Mouse (Mus musculus): Measurements from ENCODE around the gene Clec18a.
"Not testable (repeated sequence)": the region's sequence is repeated elsewhere in the genome, so short reads cannot be mapped to it uniquely, and the experiment has no call there.

Clec18a gene

DNA sequence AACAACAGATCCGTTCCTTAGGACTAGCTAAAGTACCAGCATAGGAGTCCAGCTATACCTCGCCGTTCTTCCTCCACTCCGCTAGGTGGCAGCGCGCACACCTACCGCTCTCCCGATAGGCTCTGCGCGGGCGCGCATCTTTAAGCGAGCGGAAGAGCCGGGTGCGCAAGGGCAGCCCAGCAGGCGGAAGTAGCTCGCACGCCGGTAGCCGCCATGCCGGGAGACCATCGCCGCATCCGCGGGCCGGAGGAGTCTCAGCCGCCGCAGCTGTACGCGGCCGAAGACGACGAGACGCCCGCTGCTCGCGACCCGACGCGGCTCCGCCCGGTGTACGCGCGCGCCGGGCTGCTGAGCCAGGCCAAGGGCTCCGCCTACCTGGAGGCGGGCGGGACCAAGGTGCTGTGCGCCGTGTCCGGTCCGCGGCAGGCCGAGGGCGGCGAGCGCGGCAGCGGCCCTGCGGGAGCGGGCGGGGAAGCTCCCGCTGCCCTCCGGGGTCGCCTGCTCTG is 36.0 kb downstream of the Clec18a start, which contains the start of gene Exosc6:
Gene Exosc6 (plus strand): TSS at position 182 of the 506 bp plus-strand sequence.
- peak; percentile 89 for DNase-seq (ENCODE audit: extremely low spot score)

DNA sequence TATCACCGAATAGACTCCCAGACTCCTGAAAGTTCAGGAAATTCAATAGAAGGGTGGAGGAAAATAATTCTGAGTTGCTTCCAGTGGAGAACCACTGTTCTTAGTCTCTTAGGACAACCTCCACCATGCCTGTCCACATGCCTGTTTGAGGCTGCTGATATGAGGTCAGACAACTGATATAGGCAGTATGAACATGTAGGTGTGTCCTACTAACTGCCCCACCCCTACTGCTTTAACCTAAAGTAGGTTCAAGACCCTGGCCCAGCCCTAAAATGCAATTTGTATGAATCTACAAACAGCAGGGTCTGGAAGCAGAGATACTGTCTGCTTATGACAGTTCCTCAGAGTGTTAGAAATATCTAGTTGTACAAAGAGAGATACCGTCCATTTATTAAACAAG is 36.6 kb downstream of the Clec18a start:
- DNase-seq (ENCODE audit: extremely low spot score) = no peak

DNA sequence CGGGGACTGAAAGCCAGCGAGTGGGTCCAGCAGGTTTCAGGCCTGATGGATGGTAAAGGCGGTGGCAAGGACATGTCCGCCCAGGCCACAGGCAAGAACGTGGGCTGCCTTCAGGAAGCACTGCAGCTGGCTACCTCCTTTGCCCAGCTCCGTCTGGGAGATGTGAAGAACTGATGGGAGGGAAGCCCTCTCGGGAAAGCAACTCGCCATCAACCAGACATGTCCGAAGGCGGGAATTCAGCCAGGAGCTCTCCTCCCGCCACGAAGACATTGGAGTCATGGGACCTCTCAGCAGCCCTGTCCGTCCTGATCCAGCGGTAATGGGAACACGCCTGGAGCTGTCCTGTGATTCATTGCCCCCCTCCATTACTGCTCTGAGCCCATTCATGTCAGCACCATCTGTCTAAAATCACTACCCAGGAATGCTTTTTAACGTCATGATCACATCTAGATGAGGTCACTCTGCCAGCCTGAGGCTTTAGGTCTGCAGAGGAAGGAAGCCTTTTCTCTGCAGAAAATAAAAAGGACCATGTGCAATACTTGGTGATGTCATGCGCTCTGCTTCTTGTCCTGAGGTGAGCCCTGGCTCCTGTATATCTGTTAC is 37.1 kb downstream of the Clec18a start:
- DNase-seq (ENCODE audit: extremely low spot score) = no peak

DNA sequence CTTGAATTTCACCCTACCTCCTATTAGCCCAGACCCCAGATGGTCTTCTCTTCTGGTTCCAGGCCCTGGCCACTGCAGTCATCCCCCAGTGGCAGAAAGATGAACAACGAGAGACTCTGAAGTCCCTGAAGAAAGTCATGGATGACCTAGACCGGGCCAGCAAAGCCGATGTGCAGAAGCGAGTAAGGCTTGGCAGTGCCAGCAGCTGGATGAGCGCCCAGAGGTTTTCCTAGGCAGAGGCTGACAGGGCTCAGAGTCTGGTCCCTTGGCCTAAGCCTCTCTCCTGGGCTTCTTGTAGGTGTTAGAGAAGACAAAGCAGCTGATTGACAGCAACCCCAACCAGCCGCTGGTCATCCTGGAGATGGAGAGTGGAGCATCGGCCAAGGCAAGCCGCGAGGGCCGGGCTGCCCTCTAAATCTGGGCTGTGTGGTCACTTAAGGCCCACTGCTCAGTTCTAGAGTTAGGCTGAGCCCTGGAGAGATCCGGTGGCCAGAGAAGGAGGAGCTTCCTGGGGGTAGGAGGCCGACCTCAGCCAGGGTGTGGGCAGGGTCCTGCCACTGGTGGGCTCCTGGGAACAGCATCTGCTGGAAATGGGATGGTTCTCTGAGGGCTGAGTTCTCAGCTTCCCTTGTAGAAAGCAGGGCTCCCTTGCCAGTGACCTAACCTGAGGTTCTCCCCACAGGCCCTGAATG is 38.3 kb downstream of the Clec18a start:
- DNase-seq (ENCODE audit: extremely low spot score) = no peak

DNA sequence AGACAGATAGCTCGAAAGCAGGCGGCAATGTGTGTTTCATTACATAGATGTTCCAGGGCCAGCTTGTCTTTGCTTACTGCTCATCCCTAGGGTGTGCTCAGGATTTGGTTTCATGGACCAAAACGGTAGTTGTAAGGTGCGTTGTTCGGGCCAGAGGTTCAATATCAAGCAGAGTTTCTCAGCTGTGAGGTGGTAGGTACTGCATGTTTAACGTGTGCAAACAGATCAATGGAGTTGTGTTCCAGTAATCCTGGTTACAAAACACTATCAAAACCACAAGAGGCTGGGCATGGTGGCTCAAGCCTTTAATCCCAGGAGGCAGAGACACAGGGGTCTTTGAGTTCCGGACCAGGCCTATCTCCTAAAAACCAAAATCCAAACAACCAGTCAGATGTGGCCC is 43.1 kb downstream of the Clec18a start:
- DNase-seq (ENCODE audit: extremely low spot score) = no peak

DNA sequence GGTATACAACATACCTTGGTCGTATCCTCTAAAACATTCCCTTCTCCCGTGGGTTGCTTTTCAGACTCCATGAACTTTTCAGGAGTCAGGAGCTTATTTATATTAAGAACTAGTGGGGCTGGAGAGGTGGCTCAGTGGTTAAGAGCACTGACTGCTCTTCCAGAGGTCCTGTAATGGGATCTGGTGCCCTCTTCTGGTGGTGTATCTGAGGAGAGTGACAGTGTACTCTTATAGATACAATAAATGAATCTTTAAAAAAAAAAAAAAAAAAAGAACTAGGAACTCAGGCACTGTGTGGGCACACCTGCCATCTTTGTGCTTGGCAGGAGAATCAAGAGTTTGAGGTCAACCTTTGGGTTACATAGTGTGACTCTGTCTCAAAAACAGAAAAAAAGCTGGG is 43.5 kb downstream of the Clec18a start:
- no peak for DNase-seq (ENCODE audit: extremely low spot score)

DNA sequence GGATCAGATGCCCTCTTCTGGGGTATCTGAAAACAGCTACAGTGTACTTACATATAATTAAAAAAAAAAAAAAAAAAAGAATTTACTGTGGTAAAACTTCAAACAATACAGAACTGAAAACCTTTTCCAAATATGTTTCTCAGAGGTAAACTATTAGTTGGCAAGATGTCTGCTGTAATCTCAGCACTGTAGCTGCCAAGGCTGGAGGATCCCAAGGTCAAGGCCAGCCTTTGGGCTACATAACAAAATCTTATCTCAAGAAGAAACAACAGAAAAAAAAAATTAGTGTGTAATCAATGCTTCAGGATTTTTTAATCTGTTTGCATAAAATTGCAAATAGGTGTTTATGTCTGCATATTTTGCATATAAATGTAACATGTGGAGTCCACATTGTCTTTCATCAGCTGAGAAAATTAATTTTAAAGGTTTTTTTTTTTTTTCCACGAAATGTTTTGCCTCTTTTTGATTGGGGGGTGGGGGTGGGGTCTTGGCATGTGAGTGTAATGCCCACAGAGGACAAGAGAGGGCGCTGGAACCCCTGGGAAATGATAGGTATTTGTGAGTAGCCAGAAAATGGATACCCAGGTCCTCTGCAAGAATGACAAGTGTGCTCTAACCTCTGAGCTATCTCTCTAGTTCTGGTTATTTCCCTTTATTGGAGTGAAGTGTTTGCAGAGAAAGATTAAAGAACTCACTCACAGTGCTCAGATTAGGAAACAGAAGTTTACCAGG is 48.1 kb downstream of the Clec18a start:
- no peak for DNase-seq (ENCODE audit: extremely low spot score)

DNA sequence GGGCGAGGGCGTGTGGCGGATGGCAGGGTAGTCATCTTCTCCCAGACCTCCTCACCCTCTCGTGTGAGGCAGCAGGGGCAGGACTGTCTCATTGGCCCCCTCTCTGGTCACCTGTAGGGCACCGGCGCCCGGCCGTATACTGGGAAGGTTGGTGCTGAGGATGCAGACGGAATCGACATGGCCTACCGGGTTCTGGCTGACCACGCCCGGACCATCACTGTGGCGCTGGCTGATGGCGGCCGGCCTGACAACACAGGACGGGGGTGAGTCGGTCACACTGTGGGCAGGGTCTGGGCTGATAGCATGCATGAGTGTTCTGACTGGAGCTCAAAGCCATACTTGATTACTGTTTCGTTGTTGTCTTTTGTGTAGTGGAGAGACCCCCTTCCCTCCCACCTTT is 49.7 kb downstream of the Clec18a start:
- DNase-seq (ENCODE audit: extremely low spot score) = no peak

DNA sequence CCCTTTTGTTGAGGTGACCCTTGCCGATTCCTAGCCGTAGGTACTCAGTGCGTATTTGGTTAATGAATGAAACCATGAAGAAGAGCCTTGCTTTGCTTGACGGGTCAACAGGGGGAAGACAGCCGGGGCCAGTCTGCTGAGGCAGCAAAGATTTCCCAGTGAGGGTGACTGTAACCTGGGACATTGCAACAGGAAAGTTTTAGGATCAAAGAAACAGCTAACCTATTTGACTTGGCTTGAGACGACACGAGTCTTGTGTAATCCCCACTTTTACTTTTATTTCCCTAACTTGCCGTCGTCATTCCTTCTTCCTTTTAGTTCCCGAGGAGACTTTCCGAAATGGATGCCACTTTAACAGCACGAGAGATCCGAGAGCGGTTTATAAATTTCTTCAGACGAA is 55.6 kb downstream of the Clec18a start:
- no peak for DNase-seq (ENCODE audit: extremely low spot score)

DNA sequence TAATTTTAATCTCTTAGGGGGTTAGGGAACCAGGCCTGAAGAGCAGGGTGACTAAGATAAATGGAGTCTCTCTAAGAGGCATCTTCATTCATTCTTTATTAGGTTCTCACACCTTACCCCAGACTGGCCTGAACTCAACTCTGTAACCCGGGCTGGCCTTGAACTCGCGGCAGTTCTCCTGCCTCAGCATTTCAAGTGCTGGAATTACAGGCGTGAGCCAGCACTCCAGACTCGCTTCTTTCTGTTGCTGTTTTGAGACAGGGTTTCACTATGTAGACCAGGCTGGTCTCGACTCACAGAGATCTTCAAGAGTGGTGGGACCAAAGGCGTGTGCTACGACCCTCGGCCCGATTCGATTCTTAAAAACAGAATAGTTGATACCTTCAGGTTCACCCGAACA is 58.0 kb downstream of the Clec18a start:
- no peak for DNase-seq (ENCODE audit: extremely low spot score)

DNA sequence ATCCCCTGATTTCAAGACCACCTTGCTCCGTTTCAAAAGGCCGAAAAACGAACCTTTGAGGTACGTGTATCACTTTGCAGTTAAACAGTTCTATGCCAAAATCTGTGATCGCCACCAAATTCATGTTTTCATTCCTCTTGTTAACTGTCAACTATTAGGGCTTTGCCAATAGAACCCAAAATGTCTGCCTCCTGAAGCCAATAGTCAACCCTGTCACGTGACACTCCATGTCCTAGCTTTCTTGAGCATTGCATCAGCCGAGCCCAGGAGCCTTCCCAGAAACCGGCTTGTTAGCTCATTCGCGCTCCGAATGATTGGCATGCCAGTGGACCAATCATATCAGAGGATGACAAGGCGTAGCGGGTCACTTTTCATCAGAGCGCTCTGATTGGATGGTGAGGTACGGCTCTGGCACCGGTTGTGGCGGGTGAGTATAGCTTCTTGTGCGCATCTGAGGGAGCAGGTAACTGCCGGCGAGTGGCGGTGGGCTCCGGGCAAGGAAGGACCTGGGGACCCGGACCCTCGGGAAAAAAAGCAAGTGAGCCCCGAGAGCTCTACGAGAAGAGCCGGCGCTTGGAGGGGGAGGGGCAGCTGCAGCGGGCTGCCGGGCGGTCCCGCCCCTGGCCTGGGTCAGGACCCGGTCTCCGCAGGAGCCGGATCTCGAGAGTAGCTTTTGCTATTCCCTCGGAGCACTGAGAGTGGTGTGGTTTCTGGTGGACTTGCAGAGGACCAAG is 58.6 kb downstream of the Clec18a start:
- peak; percentile 97 for DNase-seq (ENCODE audit: extremely low spot score)

DNA sequence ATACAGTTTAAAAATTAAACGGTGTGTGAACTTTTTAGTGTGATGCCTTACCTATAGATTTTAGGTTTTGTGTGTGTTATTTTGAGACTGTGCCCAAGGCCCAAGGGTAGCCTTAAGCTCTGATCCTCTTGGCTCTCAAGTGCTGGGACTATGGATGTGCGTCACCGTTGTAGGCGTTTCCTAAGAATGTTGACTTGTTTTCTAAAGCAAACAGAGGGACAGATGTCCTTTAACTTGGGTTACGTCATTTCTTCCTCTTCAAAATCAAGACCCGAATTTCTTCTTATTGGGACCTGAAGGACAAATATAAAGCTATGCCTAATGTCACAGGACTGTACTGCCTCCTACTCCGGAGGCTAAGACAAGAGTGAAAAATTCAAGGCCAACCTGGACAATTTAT is 59.3 kb downstream of the Clec18a start, which contains the start of gene Aars:
Gene Aars (plus strand): TSS at position 229 of the 400 bp plus-strand sequence.
- DNase-seq (ENCODE audit: extremely low spot score) = no peak

DNA sequence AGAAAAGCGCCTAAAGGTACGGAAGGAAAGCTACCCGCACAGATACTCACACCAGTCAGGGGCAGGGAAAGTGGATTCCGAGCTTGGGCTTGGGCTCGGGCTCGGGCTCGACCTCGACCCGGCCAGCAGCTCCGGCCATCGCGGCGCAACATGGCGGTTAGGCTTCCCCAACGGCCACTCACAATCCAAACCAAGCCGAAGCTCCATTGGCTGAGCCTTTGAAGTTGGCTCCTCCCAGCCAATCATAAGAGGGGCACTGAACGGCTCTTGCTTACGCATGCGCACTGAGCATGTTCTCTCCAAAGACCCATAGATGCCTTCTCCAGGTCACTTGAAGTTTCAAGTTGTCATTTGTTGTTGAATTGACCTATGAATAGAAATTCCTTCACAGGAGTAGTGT is 60.7 kb downstream of the Clec18a start, which contains the start of gene Ddx19b:
Gene Ddx19b (minus strand): TSS at position 180 of the 400 bp plus-strand sequence.
- no peak for DNase-seq (ENCODE audit: extremely low spot score)

DNA sequence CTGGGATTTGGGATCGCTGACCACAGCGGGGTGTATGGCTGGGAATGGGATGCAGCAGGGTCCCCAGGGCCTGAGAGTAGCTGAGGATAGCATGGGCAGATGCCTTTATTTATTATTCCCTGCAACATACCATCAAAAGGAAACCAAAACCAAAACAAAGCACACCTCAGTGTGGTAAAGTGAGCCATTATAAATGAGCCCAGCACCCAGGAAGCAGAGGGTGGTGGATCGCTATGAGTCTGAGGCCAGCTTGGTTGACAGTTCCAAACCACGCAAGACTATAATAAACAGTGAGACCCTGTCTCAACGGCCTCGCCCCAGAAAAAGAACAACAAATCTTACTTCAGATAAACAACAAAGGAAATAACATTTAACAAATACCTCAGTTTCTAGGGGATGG is 62.2 kb downstream of the Clec18a start:
- no peak for DNase-seq (ENCODE audit: extremely low spot score)

DNA sequence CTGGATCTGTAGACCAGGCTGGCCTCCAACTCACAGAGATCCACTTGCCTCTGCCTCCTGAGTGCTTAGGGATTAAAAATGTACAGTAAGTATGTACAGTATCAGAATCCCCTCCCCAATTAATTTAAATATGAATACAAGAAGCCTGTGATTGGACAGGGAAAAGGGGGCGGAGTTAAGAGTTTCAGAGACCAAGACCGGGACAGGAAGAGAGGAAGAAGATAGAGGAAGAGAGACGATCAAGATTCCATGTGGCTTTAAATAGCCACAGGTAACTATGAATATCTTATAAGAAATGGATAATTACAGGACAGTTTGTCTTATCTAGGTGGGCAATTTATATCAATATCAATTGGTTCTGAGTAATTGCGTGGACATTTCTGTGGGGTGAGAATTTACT is 62.6 kb downstream of the Clec18a start:
- no peak for DNase-seq (ENCODE audit: extremely low spot score)

DNA sequence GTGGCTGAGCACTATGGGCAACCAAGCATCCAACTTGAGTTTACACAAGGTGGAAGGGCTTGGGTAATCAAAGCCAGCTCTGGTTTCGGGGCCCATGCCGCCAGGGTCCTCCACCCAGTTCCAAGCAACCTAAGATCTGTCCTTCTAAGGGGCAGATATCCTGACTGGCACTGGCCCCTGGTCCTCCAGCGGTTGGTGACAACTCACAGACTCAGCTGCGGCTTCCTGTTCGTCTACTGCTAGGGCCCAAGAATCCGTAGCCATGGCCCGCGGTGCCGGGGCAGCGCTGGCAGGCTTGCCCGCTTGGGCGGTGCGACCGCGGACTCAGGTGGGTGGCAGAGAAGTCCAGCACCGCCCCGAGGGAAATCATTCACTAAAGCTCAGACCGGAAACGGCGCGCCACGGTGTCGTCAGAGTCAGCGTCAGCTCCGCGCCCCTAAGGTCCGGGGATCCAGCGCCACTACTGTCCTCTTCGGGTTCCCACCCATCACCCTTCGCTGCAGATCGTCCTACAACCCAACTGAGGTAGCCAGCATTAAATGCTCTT is 64.8 kb downstream of the Clec18a start:
- DNase-seq (ENCODE audit: extremely low spot score) = peak; percentile 84

DNA sequence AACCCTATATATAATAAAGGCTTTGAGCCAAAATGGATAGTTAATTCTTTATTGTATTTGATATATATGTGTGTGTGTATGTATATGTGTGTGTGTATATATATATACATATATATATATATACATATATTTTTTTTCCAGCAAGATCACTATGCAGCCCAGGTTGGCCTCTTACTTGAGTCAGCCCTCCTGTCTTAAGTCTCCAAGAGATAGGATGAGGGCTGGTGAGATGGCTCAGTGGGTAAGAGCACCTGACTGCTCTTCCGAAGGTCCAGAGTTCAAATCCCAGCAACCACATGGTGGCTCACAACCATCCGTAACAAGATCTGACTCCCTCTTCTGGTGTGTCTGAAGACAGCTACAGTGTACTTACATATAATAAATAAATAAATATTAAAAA is 65.6 kb downstream of the Clec18a start:
- DNase-seq (ENCODE audit: extremely low spot score) = not testable (repeated sequence)

DNA sequence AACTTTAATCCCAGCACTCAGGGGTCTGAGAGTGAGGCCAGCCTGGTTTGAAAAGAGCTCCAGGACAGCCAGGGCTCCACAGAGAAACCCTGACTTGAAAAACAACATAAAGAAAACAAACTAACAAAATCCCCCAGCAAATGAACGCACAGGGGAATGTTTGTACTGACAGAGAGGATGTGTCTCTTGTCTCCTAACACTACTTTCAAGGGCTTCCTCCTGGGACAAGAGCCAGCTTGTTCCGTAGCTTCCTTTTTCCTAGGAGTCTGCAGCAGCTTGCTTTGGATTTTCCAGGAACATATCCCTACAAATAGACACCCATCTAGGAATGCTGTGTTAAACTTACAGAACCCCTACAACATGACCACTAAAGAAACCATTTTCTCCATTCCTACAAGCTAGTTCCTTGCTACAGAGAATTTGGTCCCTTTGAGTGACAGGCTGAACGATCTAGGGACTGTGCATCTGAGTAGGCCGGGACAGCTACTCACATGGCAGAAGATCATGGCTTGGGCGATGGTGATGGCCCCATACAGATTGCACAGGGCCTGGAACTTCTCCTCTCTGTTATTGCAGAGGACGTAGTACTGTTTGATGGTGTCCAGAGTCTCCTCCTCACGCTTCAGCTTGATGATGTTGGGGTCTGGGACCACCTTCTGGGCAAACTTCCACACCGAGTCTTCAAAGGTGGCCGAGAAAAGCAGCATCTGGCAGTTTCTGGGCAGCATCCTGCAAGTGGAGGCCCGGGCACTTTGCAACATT is 81.8 kb downstream of the Clec18a start:
- DNase-seq (ENCODE audit: extremely low spot score) = not testable (repeated sequence)

Data from embryo, embryonic 9.5 days (tissue).